Mouse (Mus musculus) bone marrow, adult 2 months (tissue): ENCODE results near the gene Tiprl.

Source experiments
- CTCF ChIP-seq: fragments of 200-500 bp; IDR thresholded peaks from 2 replicates; pipeline ENCODE4 v1.5.1; 2011; ENCODE audit warnings: low read length, control low read depth; ENCODE audit not compliant: control insufficient read depth, insufficient read depth
- POLR2A ChIP-seq: fragments of 200-500 bp; IDR thresholded peaks from 2 replicates; pipeline ENCODE4 v1.6.1; 2011; ENCODE audit warnings: low read depth, mild to moderate bottlenecking, control low read depth, low read length, borderline replicate concordance; ENCODE audit not compliant: control insufficient read depth

DNA sequence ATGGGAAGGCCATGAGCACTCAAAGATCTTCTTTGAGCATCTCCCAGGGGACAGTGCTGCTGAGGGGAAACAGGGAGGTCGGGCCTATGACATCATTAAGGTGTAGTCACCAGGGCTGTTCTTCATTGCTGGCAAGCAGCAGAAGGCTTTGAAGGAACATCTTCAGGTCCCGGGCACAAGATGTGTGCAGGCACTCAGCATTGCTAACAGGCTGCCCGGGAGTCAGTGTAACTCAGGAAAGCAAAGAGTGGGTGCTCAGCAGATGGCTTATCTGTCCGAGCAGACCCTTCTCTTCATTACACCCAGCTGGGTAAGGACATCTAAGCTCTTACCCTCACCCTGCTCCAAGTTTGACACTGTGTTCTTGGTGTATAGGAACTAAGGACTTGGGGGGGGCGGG lies 57.5 kb downstream of the Tiprl start:
- no peak for TF ChIP-seq CTCF
- TF ChIP-seq POLR2A = no peak
